Mouse (Mus musculus) liver, adult 2 months (tissue): ENCODE results near the gene Gh.

Experiments used
- CTCF ChIP-seq: fragments of 200-500 bp; IDR thresholded peaks from 2 replicates; pipeline ENCODE4 v1.5.1; 2011; ENCODE audit warnings: low read depth, low read length, control low read depth
- POLR2A ChIP-seq: fragments of 200-500 bp; IDR thresholded peaks from 2 replicates; pipeline ENCODE4 v1.6.1; 2011; ENCODE audit warnings: low read length, control low read depth; ENCODE audit not compliant: insufficient read depth; ENCODE audit errors: extremely low read depth

GRCm38 (mm10) chr11:106269060-106269431, 32.6 kb downstream of the Gh start:
- TF ChIP-seq POLR2A (no peak), CTCF (no peak)
